Mouse (Mus musculus) left cerebral cortex, postnatal 25 days (tissue): ENCODE data around the gene Ghsr. TPM values are rescaled to one million over a fixed set of nuclear protein-coding genes. Genes with fewer than 3 reads are reported as not detected.
"Not testable (repeated sequence)": the region's sequence is repeated elsewhere in the genome, so short reads cannot be mapped to it uniquely, and the experiment has no call there.

Experiments used
- DNase-seq, 2 experiments: peaks; one replicate each; pipeline ENCODE4 v3.0.0; 2022; ENCODE audit warnings: low spot score in 2 of 2, mixed read lengths in 1 of 2
- intact Hi-C: fragments of 180-260 bp; cut with DNase I; formaldehyde crosslinking; loops from one replicate; pipeline ENCODE4 v1.15.1; 2025
- total RNA-seq, 2 experiments: library from RNA; stranded (reverse); gene quantifications; 2 replicates each; pipeline ENCODE4 v1.2.3; 2021

Ghsr gene
- total RNA-seq, 2 experiments from 2014 or later, result 0.09 to 0.14 TPM

GRCm38 (mm10) chr3:27400996-27401395 lies 29.8 kb downstream of the Ghsr start:
- intact Hi-C loops, DNase-seq: not testable (repeated sequence)

- DNase-seq, result no peak
- intact Hi-C loops, result no loop called here
Observed at GRCm38 (mm10) chr3:27406440-27406839, 35.3 kb downstream of the Ghsr start.

- intact Hi-C loops, result no loop called here
- DNase-seq, result no peak
Observed at GRCm38 (mm10) chr3:27408564-27408963, 37.4 kb downstream of the Ghsr start.

GRCm38 (mm10) chr3:27411286-27411685 lies 40.1 kb downstream of the Ghsr start:
- DNase-seq, result no peak
- intact Hi-C loops, result no loop called here

GRCm38 (mm10) chr3:27413566-27413965 lies 42.4 kb downstream of the Ghsr start:
- no peak for DNase-seq
- intact Hi-C loops, result no loop called here

- intact Hi-C loops, result no loop called here
- no peak for DNase-seq
Observed at GRCm38 (mm10) chr3:27416786-27417185, 45.6 kb downstream of the Ghsr start.

- intact Hi-C loops, result no loop called here
- DNase-seq, result no peak
Observed at GRCm38 (mm10) chr3:27418602-27419001, 47.5 kb downstream of the Ghsr start.

GRCm38 (mm10) chr3:27421980-27422379 lies 50.8 kb downstream of the Ghsr start:
- intact Hi-C loops, result no loop called here
- no peak for DNase-seq

GRCm38 (mm10) chr3:27422521-27422920 lies 51.4 kb downstream of the Ghsr start:
- intact Hi-C loops, result no loop called here
- no peak for DNase-seq

- intact Hi-C loops, result no loop called here
- DNase-seq, result no peak
Observed at GRCm38 (mm10) chr3:27424049-27424667, 53.0 kb downstream of the Ghsr start.

GRCm38 (mm10) chr3:27427406-27427805 lies 56.3 kb downstream of the Ghsr start:
- no peak for DNase-seq
- intact Hi-C loops, result no loop called here

Other genes starting within 250 kb of the Ghsr start
- gene Ect2, start 217.5 kb upstream of the Ghsr start, total RNA-seq, result 1 to 10 TPM; 1.1 to 1.3 TPM
- 100 to 1,000 TPM; 117 to 127 TPM for gene Nceh1, start 188.4 kb upstream of the Ghsr start, total RNA-seq
- gene Tnfsf10, start 54.3 kb upstream of the Ghsr start, total RNA-seq, result 1 to 10 TPM; 1.2 to 1.5 TPM